Mouse (Mus musculus) lung, adult 18-20 months (tissue): ENCODE data around the gene Mogat2.

ENCODE experiments used
- DNase-seq, 2 experiments: peaks; one replicate each; pipeline ENCODE4 v3.0.0; 2022; ENCODE audit warnings: mixed read lengths in 2 of 2

Gene Mogat2

GRCm38 (mm10) chr7:99234916-99235315, 3.5 kb downstream of the Mogat2 start:
- DNase-seq = no peak

DNA sequence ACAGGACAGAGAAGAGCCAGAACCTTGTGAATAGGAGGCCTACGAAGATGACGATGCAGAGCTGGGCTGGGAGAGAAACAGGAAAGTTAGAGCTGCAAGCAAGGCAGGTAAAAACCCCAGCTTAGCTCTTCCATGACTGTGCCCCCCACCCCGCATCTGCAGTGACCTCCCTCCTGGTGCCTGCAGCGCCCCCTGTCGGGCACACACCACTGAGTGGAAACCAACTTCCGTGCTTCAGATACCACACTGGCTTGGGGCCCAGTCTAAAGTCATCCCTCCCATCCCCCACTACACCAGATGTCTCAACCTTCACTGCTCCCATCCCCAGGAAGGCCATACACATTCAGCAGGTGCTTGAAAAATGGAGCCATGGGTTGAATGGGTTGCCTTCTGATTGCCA, 5.8 kb downstream of the Mogat2 start:
- no peak for DNase-seq

GRCm38 (mm10) chr7:99230061-99230747, 8.2 kb downstream of the Mogat2 start:
- DNase-seq = no peak

DNA sequence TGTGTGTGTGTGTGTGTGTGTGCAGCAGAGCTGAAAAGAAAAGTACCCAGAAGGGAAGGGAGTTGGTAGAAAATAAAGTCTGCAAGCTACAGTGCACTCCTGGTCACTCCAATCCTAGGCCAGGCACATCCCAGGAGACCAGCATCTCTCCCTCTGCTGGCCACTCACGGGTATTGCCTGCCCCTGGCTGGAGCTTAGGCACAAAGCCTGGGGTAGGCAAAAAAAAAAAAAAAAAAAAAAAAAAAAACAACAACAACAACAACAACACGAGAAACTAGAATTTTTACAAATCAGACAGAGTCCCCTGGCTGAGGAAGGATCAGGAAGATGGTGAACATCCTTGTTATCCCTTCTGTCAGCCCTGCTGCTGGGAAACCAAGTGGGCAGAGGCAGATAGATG, 9.0 kb downstream of the Mogat2 start:
- DNase-seq = peak; percentile 26 to 38

- DNase-seq = no peak
Measured at GRCm38 (mm10) chr7:99228825-99229224, 9.6 kb downstream of the Mogat2 start.

DNA sequence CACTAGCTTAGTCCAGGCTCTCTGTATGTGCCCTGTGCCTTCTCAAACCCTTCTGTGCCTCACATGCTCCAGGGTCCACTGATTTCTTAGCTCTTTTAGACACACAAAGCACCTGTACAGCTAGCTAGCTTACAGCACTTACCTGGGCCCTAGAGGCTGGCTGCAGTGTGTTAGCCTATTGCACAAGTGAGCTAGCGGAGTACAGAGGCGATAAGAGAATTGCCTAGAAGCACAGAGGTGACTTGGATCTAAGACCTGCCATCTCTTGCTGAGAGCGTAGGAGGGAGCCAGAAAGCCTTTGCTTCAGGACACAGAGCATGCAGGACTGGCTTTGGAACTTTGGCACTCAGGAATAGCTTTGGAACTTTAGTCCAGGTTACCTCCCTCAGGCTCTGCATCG, 11.2 kb downstream of the Mogat2 start:
- DNase-seq = no peak

- DNase-seq = no peak
Measured at GRCm38 (mm10) chr7:99226662-99227061, 11.8 kb downstream of the Mogat2 start.

- no peak for DNase-seq
Measured at GRCm38 (mm10) chr7:99225421-99225820, 13.0 kb downstream of the Mogat2 start.

- DNase-seq = no peak
Measured at GRCm38 (mm10) chr7:99224648-99225190, 13.7 kb downstream of the Mogat2 start.

DNA sequence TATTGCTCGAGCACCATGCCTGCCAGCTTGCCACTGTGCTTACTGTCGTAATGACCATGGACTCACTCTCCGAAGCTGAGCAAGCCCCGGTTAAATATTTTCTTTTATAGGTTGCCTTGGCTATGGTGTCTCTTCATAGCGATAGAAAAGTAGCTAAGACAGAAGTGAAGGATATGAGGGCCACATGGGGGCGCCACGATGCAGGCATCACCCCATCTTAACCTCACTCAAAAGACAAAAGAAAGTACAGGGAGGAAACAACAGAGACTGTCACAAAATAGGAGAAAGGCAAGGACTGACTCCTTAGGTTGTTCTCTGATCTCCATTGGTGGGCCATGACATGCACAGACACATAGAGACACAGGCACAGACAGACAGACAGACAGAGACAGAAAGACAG, 14.2 kb downstream of the Mogat2 start:
- DNase-seq = no peak

DNA sequence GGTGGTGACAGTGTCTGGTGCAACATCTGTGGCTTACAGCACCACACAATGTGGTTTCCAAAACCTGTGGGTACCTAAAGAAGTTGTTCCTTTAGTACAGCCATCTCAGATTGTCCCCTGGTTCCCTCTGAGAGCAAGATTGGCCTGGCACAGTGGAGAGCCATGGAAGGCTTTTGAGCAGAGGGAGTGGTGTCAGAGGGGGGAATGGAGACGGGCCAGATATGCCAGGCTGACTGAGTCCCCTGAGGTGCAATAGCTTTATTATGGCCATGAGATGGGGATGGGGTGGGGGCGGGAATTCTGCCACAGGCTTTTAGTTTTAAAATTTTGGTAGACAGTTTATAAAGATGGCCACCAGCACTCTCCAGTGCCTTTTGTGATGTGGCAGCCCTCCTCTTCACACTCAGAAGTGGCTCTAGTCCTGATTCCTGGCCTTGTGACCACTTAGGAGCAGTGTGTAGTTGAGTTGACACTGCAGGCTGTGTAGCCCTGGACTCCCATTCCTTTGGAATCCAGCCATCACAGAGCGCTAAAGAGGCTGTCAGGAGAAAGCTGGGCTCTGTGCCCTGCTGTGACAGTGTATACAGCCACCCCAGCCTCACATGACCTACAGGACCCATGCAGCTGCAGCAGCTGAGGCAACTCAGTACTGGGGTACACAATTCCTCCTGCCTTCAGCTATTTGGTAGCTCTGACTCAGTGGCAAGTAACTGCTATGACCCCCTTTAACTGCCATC, 20.9 kb downstream of the Mogat2 start:
- DNase-seq = peak; percentile 60 to 72

- DNase-seq = no peak
Measured at GRCm38 (mm10) chr7:99215347-99215855, 23.0 kb downstream of the Mogat2 start.

DNA sequence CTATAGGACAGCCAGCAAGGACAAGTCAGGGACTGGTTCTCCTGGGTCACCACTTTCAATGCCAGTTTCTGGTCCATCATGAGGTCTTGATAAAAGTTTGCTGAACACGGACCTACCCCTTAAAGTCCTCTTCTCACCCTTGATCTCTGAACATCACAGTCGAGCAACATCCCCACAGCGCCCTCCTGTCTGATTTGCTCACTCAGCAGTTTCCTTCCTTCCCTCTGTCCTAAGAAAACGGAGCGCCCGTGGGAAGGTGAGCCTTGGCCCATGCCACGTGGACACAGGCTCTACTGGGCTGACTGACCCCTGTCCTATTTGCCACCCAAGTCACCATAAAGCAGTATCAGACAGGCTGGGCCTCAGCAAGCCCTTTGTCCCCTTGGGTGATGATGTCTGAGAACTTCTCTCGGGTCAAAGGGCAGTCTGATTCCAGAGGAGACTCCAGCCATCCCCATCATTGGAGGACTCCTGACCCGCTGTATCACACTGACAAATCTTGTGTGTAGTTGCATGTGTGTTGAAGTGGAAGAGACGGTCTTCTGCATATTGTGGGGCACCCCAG, 23.7 kb downstream of the Mogat2 start:
- DNase-seq = no peak

GRCm38 (mm10) chr7:99213686-99214085, 24.7 kb downstream of the Mogat2 start:
- DNase-seq = no peak

DNA sequence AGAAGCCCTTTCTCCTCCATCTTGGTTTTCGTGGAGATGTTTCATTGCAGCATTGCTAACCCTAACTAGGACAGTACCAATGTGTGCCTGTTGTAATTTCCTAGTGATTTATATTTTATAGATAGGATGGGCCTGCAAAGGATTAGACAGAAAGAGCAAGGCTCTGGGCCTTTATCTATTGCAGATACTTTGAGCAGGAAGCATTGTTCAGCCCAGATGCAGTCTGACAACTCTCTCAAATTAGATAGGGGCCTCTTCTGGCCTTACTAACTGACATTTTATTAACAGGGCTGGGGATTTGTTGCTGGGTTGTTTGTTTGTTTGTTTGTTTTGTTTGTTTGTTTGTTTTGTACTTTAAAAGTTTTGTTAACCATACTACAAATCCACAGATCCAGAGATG, 25.4 kb downstream of the Mogat2 start:
- DNase-seq = no peak

DNA sequence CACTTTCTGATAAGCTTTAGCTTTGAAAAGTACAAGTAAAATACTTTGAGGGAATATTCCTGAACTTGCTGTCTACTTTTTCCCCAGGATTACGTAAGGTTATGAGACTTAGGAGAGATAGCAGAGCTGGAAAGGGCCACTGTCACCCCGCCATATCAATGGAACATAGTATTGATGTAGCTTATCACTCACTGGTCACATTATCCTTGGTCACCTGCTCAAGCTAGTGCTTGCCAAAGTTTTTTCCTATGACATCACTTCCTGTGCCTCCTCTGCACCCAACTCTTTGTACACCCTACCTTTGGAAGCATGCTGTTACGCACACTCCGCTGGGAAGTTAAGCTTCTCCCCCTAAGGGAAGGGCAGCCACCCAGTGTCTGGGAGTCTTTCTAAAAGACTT, 29.7 kb downstream of the Mogat2 start:
- DNase-seq = no peak

DNA sequence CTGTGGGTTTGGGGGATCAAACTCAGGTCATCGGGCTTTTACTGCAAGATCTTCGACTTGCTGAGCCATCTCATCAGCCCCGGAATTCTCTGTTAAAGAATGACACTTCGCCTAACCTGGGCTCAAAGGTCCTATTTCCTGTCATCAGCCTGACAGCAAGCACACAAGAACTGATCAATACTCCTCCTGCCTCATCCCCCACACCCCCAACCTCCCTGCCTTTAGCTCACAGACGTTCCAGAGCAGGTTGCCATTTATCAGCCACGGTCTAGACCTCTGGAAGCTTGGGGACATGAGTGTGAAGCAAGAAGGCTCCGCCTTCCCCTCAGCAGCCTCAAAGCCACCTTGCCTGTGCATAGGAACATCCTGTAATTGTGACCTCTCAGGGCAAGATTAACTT, 32.1 kb downstream of the Mogat2 start:
- DNase-seq = no peak

GRCm38 (mm10) chr7:99202163-99202562, 36.3 kb downstream of the Mogat2 start:
- no peak for DNase-seq

GRCm38 (mm10) chr7:99200290-99200689, 38.1 kb downstream of the Mogat2 start:
- no peak for DNase-seq

DNA sequence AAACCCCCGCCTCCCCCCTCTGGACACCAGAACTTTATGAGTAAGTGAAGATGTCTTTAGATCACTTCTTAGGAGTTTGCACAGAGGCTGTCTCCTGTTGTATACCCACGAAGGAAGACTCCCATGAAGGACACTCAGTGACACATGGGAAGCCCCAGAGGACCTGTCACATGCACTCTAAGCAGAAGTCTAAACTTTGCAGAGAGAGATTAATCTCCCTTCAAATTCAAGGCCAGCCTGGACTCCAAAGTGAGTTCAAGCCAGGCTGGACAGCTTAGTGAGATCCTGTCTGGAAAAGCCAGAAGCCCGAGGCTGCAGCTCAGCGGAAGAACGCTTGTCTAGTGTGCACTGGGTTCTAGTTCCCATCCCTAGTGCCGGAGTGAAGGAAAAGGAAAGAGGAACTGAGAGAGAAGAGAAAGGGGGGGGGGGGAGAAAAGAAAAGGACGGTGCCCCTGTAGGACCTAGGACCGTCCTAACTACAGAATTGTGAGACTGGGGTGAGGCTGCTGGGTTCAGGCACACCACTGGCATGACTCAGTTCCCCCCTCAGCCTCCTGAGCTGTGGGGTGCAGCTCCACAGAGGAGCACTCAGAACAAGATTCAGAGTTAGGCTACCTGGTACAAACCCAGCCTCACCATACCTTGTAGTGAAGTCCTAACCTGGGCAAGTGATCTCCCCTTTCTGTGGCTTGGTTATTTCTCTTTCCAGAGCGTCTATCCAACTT, 38.8 kb downstream of the Mogat2 start:
- DNase-seq = no peak

- DNase-seq = no peak
Measured at GRCm38 (mm10) chr7:99198811-99199210, 39.6 kb downstream of the Mogat2 start.

DNA sequence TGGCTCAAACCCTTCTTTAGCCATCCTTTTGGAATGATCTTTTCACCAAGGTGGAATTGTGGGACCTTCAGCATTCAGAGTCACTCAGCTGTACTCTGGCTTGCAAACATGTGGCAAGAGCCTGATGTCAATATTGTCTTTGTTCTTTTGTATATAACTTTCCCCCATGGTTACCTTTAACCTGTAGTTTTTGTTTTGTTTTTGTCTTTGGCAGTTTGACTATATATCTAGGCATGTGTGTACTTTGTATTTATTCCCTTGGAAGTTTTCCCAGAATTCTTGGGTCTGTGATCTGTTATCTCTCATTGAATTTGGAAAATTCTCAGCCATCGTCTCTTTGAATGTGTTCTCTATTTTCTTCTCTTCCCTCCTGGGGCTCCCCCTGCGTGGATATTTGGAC, 43.9 kb downstream of the Mogat2 start:
- no peak for DNase-seq

DNA sequence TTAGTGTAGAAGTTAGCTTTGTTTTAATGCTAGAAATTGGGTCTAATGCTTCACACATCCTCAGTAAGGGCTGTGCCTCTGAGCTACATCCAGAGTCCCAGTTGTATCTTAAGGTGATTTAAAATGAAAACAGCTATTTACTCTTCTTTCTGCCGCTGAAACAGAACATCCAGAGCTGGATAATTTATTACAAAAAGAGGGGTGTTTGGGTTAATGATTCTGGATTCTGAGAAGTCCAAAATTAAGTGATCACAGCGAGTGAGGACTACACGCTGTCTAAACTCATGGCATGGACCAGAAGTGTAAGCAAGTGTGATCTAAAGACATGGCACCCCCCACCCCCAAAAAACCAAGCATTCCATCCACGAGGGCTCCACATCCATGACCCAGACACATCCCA, 44.5 kb downstream of the Mogat2 start:
- DNase-seq = no peak
